Mouse (Mus musculus) A20 (cell line): ENCODE results near the gene Slc2a13.

Source experiments
- DNase-seq: peaks from one replicate; pipeline ENCODE4 v3.0.0-alpha.2; 2011; ENCODE audit warnings: low read depth, low spot score

The Slc2a13 gene

GRCm38 (mm10) chr15:91279571-91279970, 293.5 kb downstream of the Slc2a13 start:
- no peak for DNase-seq

GRCm38 (mm10) chr15:91275961-91276360, 297.1 kb downstream of the Slc2a13 start:
- no peak for DNase-seq

GRCm38 (mm10) chr15:91268532-91268931, 304.5 kb downstream of the Slc2a13 start:
- DNase-seq = no peak

DNA sequence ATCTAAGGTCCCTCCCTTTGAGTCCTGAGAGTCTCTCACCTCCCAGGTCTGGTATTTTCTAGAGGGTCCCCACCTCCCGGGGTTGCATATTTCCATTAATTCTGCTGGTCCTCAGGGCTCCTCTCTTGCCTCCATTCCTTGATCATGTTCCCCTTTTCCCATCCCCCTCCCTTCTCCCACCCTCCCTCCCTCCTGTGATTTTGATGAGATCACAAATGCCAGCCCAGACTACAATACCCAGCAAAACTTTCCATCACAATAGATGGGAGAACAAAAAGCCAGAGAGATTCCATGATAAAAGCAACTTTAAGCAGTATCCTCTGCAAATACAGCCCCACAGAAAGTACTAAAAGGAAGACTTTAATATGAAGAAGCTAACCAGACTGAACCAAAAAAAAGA, 309.1 kb downstream of the Slc2a13 start:
- no peak for DNase-seq

DNA sequence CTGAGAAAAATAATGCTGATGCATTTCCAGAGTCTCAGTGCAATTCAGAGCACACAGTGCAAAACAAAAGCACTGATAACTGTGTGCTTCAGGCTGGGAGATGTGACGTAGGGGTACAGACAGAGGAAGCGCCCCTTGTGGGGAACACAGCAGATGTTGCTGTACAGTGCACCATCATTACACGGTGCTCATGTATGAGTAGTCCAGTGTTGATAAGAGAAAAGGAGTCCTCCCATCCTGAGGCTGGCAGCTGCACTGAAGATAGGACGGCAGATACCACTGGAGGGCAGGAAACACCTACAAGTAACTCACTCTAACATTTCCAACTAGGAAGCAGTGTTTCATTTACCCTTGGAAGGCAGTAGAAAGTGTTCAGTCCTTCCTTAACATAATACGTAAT, 312.5 kb downstream of the Slc2a13 start:
- no peak for DNase-seq

GRCm38 (mm10) chr15:91257140-91257539, 315.9 kb downstream of the Slc2a13 start:
- no peak for DNase-seq

GRCm38 (mm10) chr15:91255308-91255707, 317.8 kb downstream of the Slc2a13 start:
- no peak for DNase-seq

DNA sequence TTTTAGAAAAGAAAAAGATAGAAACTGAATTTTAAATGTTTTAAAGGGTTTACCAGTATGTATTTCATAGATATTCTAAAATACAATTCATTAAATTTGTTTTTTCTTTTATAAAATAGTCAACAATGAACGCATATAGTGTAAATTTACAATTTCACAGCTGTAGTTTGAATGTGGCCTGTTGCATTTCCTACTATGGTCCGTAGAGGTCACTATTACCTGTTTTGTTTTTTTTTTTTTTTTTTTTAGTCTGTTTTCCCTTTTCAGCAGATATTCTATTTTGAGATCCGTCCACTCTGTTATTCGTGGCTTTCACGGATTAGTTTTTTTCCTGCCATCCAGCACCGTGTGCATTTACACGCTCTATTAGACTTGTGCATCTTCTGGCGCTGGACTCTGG, 320.1 kb downstream of the Slc2a13 start:
- no peak for DNase-seq

GRCm38 (mm10) chr15:91251544-91252408, 321.3 kb downstream of the Slc2a13 start:
- no peak for DNase-seq

GRCm38 (mm10) chr15:91250815-91251214, 322.2 kb downstream of the Slc2a13 start:
- DNase-seq = no peak

GRCm38 (mm10) chr15:91240683-91241335, 332.3 kb downstream of the Slc2a13 start:
- no peak for DNase-seq

GRCm38 (mm10) chr15:91237294-91237693, 335.8 kb downstream of the Slc2a13 start:
- DNase-seq = no peak
